In the genomic region with DNA sequence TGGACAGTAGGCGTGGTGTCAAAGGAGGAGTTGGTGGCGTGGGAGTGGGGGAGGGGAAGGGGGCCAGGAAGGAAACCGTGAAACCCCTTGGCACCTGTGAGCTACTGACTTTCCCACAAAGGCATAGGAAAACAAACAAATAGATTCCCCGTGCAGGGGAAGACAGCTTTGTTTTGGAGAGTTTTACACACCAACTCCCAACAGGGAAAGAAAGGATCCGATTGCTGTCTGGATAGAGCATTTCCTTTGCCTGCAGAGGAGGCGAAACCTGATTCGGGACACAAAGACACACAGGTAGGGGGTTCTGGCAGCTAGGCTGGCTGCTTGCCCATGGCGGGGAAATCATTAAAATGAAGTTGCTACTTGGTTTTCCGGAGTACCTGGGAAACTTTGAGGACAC, we compare ENCODE assay signal across 8 mouse cellular contexts.
DNase-seq lines count a peak whose midpoint lies in the region; ATAC-seq lines count a peak whose summit lies in the region.

No protein-coding gene starts in this region.

- H3K27ac ChIP-seq in hindbrain, embryonic 16.5 days (ENCODE audit: low read depth, low read length), result no peak overlapping the region
- no peak overlapping the region for H3K27ac ChIP-seq in liver, embryonic 12.5 days

- H3K9ac ChIP-seq in hindbrain, embryonic 16.5 days (ENCODE audit: low read depth, low read length), result no peak overlapping the region
- no peak overlapping the region for H3K9ac ChIP-seq in liver, embryonic 12.5 days

- no peak overlapping the region for H3K4me3 ChIP-seq in hindbrain, embryonic 16.5 days (ENCODE audit: low read length)
- H3K4me3 ChIP-seq in liver, embryonic 12.5 days, result no peak overlapping the region

- no peaks in the 10 kb centered on the region for H3K4me1 ChIP-seq in hindbrain, embryonic 16.5 days (ENCODE audit: control insufficient read depth, insufficient read depth, low read depth, low read length)
- no peaks in the 10 kb centered on the region for H3K4me1 ChIP-seq in liver, embryonic 12.5 days

- ATAC-seq in hindbrain, embryonic 16.5 days, result no peak
- no peak for ATAC-seq in liver, embryonic 12.5 days
- no peak for ATAC-seq in erythroblast, adult 5-6 weeks (replicated peaks; ENCODE audit: low FRiP score, poor library complexity, severe bottlenecking)

- DNase-seq in R1 (ENCODE audit: low read depth, low spot score), result peak; percentile 67
- peak; percentile 43 for DNase-seq in embryo, embryonic 11 days
- DNase-seq in adrenal gland, postnatal 4 days (ENCODE audit: low spot score in 2 of 2), result no peak
- DNase-seq in frontal cortex, postnatal 14 days (ENCODE audit: low spot score in 2 of 2), result no peak
- DNase-seq in thymus, postnatal 14 days, result no peak

- peak overlapping the region; percentile 19; the same call in 1 of the 2 replicates for H3K4me2 ChIP-seq in hindbrain, embryonic 16.5 days (ENCODE audit: low read length)
- peak overlapping the region; percentile 36 for H3K4me2 ChIP-seq in liver, embryonic 12.5 days

- H3K9me3 ChIP-seq in hindbrain, embryonic 16.5 days (ENCODE audit: control insufficient read depth, low read length), result no peaks in the 10 kb centered on the region
- no peaks in the 10 kb centered on the region for H3K9me3 ChIP-seq in liver, embryonic 12.5 days (replicated peaks)

- no peaks in the 10 kb centered on the region for H3K36me3 ChIP-seq in hindbrain, embryonic 16.5 days (ENCODE audit: control insufficient read depth, insufficient read depth, low read length)
- no peaks in the 10 kb centered on the region for H3K36me3 ChIP-seq in liver, embryonic 12.5 days

- H3K27me3 ChIP-seq in hindbrain, embryonic 16.5 days (replicated peaks; ENCODE audit: control insufficient read depth, insufficient read depth, low read length), result no peaks in the 10 kb centered on the region
- 0 out of 2 replicates have a peak, but pooled peaks cover 22% of the 10 kb centered on the region for H3K27me3 ChIP-seq in liver, embryonic 12.5 days (replicated peaks)

- WGBS in hindbrain, embryonic 16.5 days, result 21% methylated on average over 9 of the region's 9 CpGs
- 12% methylated on average over 9 of the region's 9 CpGs for WGBS in liver, embryonic 12.5 days (ENCODE audit: insufficient replicate concordance)

Comparison
In these comparisons a context has a peak if more than half of its experiments do, and no peak if none do; other contexts are left out.
1. DNase-seq: peak in R1 (single experiment) and embryo, embryonic 11 days (single experiment); none in adrenal gland, postnatal 4 days (0 of 2), frontal cortex, postnatal 14 days (0 of 2) and thymus, postnatal 14 days (single experiment).